Mouse (Mus musculus) MEL (cell line): Measurements from ENCODE around the gene Depp1. TPM values are rescaled to one million over a fixed set of nuclear protein-coding genes. Genes with fewer than 3 reads are reported as not detected.

Experiments
- DNase-seq: peaks from one replicate; pipeline ENCODE4 v3.0.0; 2011; ENCODE audit warnings: low read depth, low spot score
- H3K27ac ChIP-seq: 2 replicates; pipeline ENCODE4 v1.5.1; 2012; ENCODE audit warnings: low read depth, mild to moderate bottlenecking, control low read depth, low read length, moderate library complexity; ENCODE audit not compliant: control insufficient read depth
- H3K27me3 ChIP-seq, 2 experiments: fragments of 150-350 bp in 1 of 2; sonication (generic) in 1 of 2; 2 replicates each; pipeline ENCODE4 v1.6.1; 2012; ENCODE audit warnings: low read length in 2 of 2, mild to moderate bottlenecking in 2 of 2, improper control_type of control experiment in 1 of 2, moderate library complexity in 1 of 2; ENCODE audit not compliant: insufficient read depth in 2 of 2, control insufficient read depth in 1 of 2
- H3K36me3 ChIP-seq, 2 experiments: 2 replicates each; pipeline ENCODE4 v1.6.1; 2012 to 2014; ENCODE audit warnings: low read length in 2 of 2, improper control_type of control experiment in 1 of 2, inconsistent platforms in 1 of 2, mild to moderate bottlenecking in 1 of 2; ENCODE audit not compliant: insufficient read depth in 2 of 2, control insufficient read depth in 1 of 2
- H3K4me1 ChIP-seq, 2 experiments: fragments of 150-350 bp in 1 of 2; sonication (generic) in 1 of 2; 2 replicates each; pipeline ENCODE4 v1.6.1; 2012; ENCODE audit warnings: low read length in 2 of 2, improper control_type of control experiment in 1 of 2, mild to moderate bottlenecking in 1 of 2; ENCODE audit not compliant: insufficient read depth in 2 of 2, control insufficient read depth in 1 of 2
- H3K4me3 ChIP-seq, 2 experiments: fragments of 150-350 bp in 1 of 2; sonication (generic) in 1 of 2; 2 replicates each; pipeline ENCODE4 v1.5.1; 2012; ENCODE audit warnings: low read depth in 2 of 2, low read length in 2 of 2, mild to moderate bottlenecking in 2 of 2, moderate library complexity in 2 of 2, control low read depth in 1 of 2, improper control_type of control experiment in 1 of 2; ENCODE audit not compliant: control insufficient read depth in 1 of 2, insufficient read depth in 1 of 2
- H3K79me2 ChIP-seq: 2 replicates; pipeline ENCODE4 v1.6.1; 2012; ENCODE audit warnings: mild to moderate bottlenecking, low read length, moderate library complexity; ENCODE audit not compliant: control insufficient read depth, poor library complexity, insufficient read depth
- H3K9ac ChIP-seq: 2 replicates; pipeline ENCODE4 v1.6.1; 2012; ENCODE audit warnings: low read depth, mild to moderate bottlenecking, control low read depth, low read length, moderate library complexity; ENCODE audit not compliant: control insufficient read depth, poor library complexity, severe bottlenecking
- H3K9me3 ChIP-seq: fragments of 150-350 bp; sonication (generic); replicated peaks from 2 replicates; pipeline ENCODE4 v1.6.1; 2012; ENCODE audit warnings: mild to moderate bottlenecking, low read length, improper control_type of control experiment, moderate library complexity; ENCODE audit not compliant: insufficient read depth
- BHLHE40 ChIP-seq: IDR thresholded peaks from 2 replicates; pipeline ENCODE4 v1.6.1; 2012; ENCODE audit warnings: low read depth, mild to moderate bottlenecking, inconsistent platforms, low read length, improper control_type of control experiment, borderline replicate concordance
- CTCF ChIP-seq, 3 experiments: IDR thresholded peaks in 2 of 3; conservative IDR thresholded peaks in 1 of 3; 2 replicates each; pipeline ENCODE4 v1.5.1; 2011 to 2012; ENCODE audit warnings: low read length in 3 of 3, low read depth in 2 of 3, mild to moderate bottlenecking in 2 of 3, improper control_type of control experiment in 1 of 3, inconsistent platforms in 1 of 3, mixed read lengths in 1 of 3, moderate library complexity in 1 of 3; ENCODE audit not compliant: control insufficient read depth in 1 of 3, insufficient read depth in 1 of 3, poor library complexity in 1 of 3, severe bottlenecking in 1 of 3
- E2F4 ChIP-seq: IDR thresholded peaks from 2 replicates; pipeline ENCODE4 v1.6.1; 2011; ENCODE audit warnings: low read depth, low read length, improper control_type of control experiment, borderline replicate concordance
- ELF1 ChIP-seq: IDR thresholded peaks from 2 replicates; pipeline ENCODE4 v1.6.1; 2014; ENCODE audit warnings: low read depth, mild to moderate bottlenecking, inconsistent platforms, low read length, improper control_type of control experiment, moderate library complexity
- EP300 ChIP-seq, 2 experiments: IDR thresholded peaks; 2 replicates each; pipeline ENCODE4 v1.6.1; 2011; ENCODE audit warnings: improper control_type of control experiment in 2 of 2, low read length in 2 of 2, low read depth in 1 of 2, mild to moderate bottlenecking in 1 of 2
- ETS1 ChIP-seq: IDR thresholded peaks from 2 replicates; pipeline ENCODE4 v1.6.1; 2012; ENCODE audit warnings: low read depth, mild to moderate bottlenecking, inconsistent platforms, low read length, improper control_type of control experiment, moderate library complexity
- GABPA ChIP-seq: IDR thresholded peaks from 2 replicates; pipeline ENCODE4 v1.6.1; 2012; ENCODE audit warnings: low read depth, mild to moderate bottlenecking, inconsistent platforms, low read length, improper control_type of control experiment, moderate library complexity
- GATA1 ChIP-seq: IDR thresholded peaks from 2 replicates; pipeline ENCODE4 v1.6.1; 2011; ENCODE audit warnings: low read depth, low read length, improper control_type of control experiment
- JUND ChIP-seq: IDR thresholded peaks from 2 replicates; pipeline ENCODE4 v1.6.1; 2011; ENCODE audit warnings: low read depth, mild to moderate bottlenecking, improper control_type of control experiment, low read length
- KAT2A ChIP-seq: conservative IDR thresholded peaks from 2 replicates; pipeline ENCODE4 v1.6.1; 2012; ENCODE audit warnings: low read depth, low read length, improper control_type of control experiment, inconsistent platforms
- MAFK ChIP-seq: IDR thresholded peaks from 2 replicates; pipeline ENCODE4 v1.6.1; 2011; ENCODE audit warnings: low read depth, mild to moderate bottlenecking, low read length, improper control_type of control experiment, borderline replicate concordance
- MAZ ChIP-seq: IDR thresholded peaks from 2 replicates; pipeline ENCODE4 v1.6.1; 2012; ENCODE audit warnings: low read depth, mild to moderate bottlenecking, inconsistent platforms, low read length, improper control_type of control experiment
- MEF2A ChIP-seq: IDR thresholded peaks from 2 replicates; pipeline ENCODE4 v1.6.1; 2014; ENCODE audit warnings: low read depth, mild to moderate bottlenecking, inconsistent platforms, low read length, improper control_type of control experiment; ENCODE audit not compliant: poor library complexity, insufficient replicate concordance, severe bottlenecking; ENCODE audit errors: extremely low read depth
- MXI1 ChIP-seq: IDR thresholded peaks from 2 replicates; pipeline ENCODE4 v1.6.1; 2011; ENCODE audit warnings: mild to moderate bottlenecking, low read depth, low read length, improper control_type of control experiment
- MYB ChIP-seq: IDR thresholded peaks from 2 replicates; pipeline ENCODE4 v1.6.1; 2011; ENCODE audit warnings: mild to moderate bottlenecking, low read depth, low read length, improper control_type of control experiment
- MYC ChIP-seq: IDR thresholded peaks from 2 replicates; pipeline ENCODE4 v1.6.1; 2011; ENCODE audit warnings: low read depth, mild to moderate bottlenecking, low read length, improper control_type of control experiment, moderate library complexity
- NELFE ChIP-seq: IDR thresholded peaks from 2 replicates; pipeline ENCODE4 v1.6.1; 2011; ENCODE audit warnings: low read depth, low read length, improper control_type of control experiment
- POLR2AphosphoS5 ChIP-seq: IDR thresholded peaks from 2 replicates; pipeline ENCODE4 v1.6.1; 2012; ENCODE audit warnings: low read depth, borderline replicate concordance, mild to moderate bottlenecking, inconsistent platforms, low read length, moderate library complexity, mixed read lengths
- RAD21 ChIP-seq: IDR thresholded peaks from 2 replicates; pipeline ENCODE4 v1.6.1; 2011; ENCODE audit warnings: mild to moderate bottlenecking, low read depth, low read length, improper control_type of control experiment
- SIN3A ChIP-seq: IDR thresholded peaks from 2 replicates; pipeline ENCODE4 v1.6.1; 2012; ENCODE audit warnings: low read length, improper control_type of control experiment, inconsistent platforms
- SMC3 ChIP-seq: IDR thresholded peaks from 2 replicates; pipeline ENCODE4 v1.6.1; 2011; ENCODE audit warnings: low read depth, low read length, improper control_type of control experiment
- TBP ChIP-seq: IDR thresholded peaks from 2 replicates; pipeline ENCODE4 v1.8.0; 2011; ENCODE audit warnings: low read depth, low read length, improper control_type of control experiment
- TCF12 ChIP-seq: IDR thresholded peaks from 2 replicates; pipeline ENCODE4 v1.6.1; 2014; ENCODE audit warnings: low read depth, mild to moderate bottlenecking, inconsistent platforms, low read length, improper control_type of control experiment, moderate library complexity
- USF1 ChIP-seq: IDR thresholded peaks from 2 replicates; pipeline ENCODE4 v1.6.1; 2014; ENCODE audit warnings: low read depth, mild to moderate bottlenecking, inconsistent platforms, low read length, improper control_type of control experiment, moderate library complexity
- ZMIZ1 ChIP-seq: IDR thresholded peaks from 2 replicates; pipeline ENCODE4 v1.6.1; 2012; ENCODE audit warnings: low read depth, mild to moderate bottlenecking, inconsistent platforms, low read length, improper control_type of control experiment, moderate library complexity
- ZNF384 ChIP-seq: IDR thresholded peaks from 2 replicates; pipeline ENCODE4 v1.6.1; 2012; ENCODE audit warnings: low read depth, mild to moderate bottlenecking, inconsistent platforms, low read length, improper control_type of control experiment
- polyA plus RNA-seq, 2 experiments: library from polyadenylated mRNA; stranded (reverse) in 1 of 2; unstranded in 1 of 2; fragments of >175 nt in 1 of 2; fragments of >200 nt in 1 of 2; gene quantifications; 2 replicates each; pipeline versions ENCODE4 v1.2.1 to v1.2.4; 2012; ENCODE audit warnings: low replicate concordance in 2 of 2, low read depth in 1 of 2; ENCODE audit not compliant: insufficient read length in 2 of 2, insufficient read depth in 1 of 2, missing spikeins in 1 of 2
- total RNA-seq: library from RNA; depleted of rRNA; stranded (reverse); fragments of 300-350 nt; gene quantifications from 2 replicates; pipeline ENCODE4 v1.2.3, GENCODE M21; 2012

The Depp1 gene
- total and polyA plus RNA-seq, 3 experiments, result not detected

GRCm38 (mm10) chr6:116663364-116663763, 13.0 kb downstream of the Depp1 start:
- H3K4me3 ChIP-seq, result no peak overlapping the region
- no peak for TF ChIP-seq CTCF (IDR thresholded peaks at IDR 0.05 in 2 of 3, conservative IDR thresholded peaks at IDR 0.05 in 1 of 3; ENCODE audit: control insufficient read depth in 1 of 3, insufficient read depth in 1 of 3, low read depth in 2 of 3, low read length in 3 of 3, poor library complexity in 1 of 3, severe bottlenecking in 1 of 3)
- no peak for TF ChIP-seq MXI1
- TF ChIP-seq SMC3, result no peak
- no peak for TF ChIP-seq RAD21
- no peak for TF ChIP-seq ELF1
- no peak for TF ChIP-seq POLR2AphosphoS5
- no peak for TF ChIP-seq SIN3A
- TF ChIP-seq KAT2A, result no peak
- TF ChIP-seq MEF2A, result no peak
- no peak for TF ChIP-seq USF1
- no peak for TF ChIP-seq TCF12
- no peak for TF ChIP-seq GATA1
- no peak for TF ChIP-seq MAFK
- TF ChIP-seq ZMIZ1, result no peak
- no peak for TF ChIP-seq ZNF384
- TF ChIP-seq NELFE, result no peak
- TF ChIP-seq E2F4, result no peak
- TF ChIP-seq EP300 (IDR thresholded peaks at IDR 0.05; ENCODE audit: low read depth in 1 of 2, low read length in 2 of 2), result no peak
- TF ChIP-seq, all 39 proteins: peak for 0
- H3K27ac ChIP-seq, result no peak overlapping the region
- H3K4me1 ChIP-seq, result no peaks in the 10 kb centered on the region
- no peak for DNase-seq
- no peak overlapping the region for H3K9ac ChIP-seq
- H3K27me3 ChIP-seq, result no peaks in the 10 kb centered on the region
- no peaks in the 10 kb centered on the region for H3K79me2 ChIP-seq
- no peaks in the 10 kb centered on the region for H3K36me3 ChIP-seq
- H3K9me3 ChIP-seq, result no peaks in the 10 kb centered on the region

- no peak overlapping the region for H3K4me3 ChIP-seq
- DNase-seq, result no peak
- no peaks in the 10 kb centered on the region for H3K79me2 ChIP-seq
- TF ChIP-seq BHLHE40, result no peak
- TF ChIP-seq MYC, result no peak
- no peak for TF ChIP-seq TBP
- TF ChIP-seq GABPA, result no peak
- TF ChIP-seq ETS1, result no peak
- no peak for TF ChIP-seq NELFE
- TF ChIP-seq E2F4, result no peak
- TF ChIP-seq MAZ, result no peak
- TF ChIP-seq JUND, result no peak
- TF ChIP-seq MYB, result no peak
- no peak for TF ChIP-seq POLR2AphosphoS5
- TF ChIP-seq MEF2A, result no peak
- H3K27me3 ChIP-seq, result no peaks in the 10 kb centered on the region
- H3K27ac ChIP-seq, result no peak overlapping the region
- H3K36me3 ChIP-seq, result no peaks in the 10 kb centered on the region
- no peak overlapping the region for H3K9ac ChIP-seq
- no peaks in the 10 kb centered on the region for H3K9me3 ChIP-seq
- no peaks in the 10 kb centered on the region for H3K4me1 ChIP-seq
These were observed 13.6 kb downstream of the Depp1 start for GRCm38 (mm10) chr6:116664031-116664430.
